Mouse (Mus musculus): Measurements from ENCODE around the gene Swap70. TPM values are rescaled to one million over a fixed set of nuclear protein-coding genes. Genes with fewer than 3 reads are reported as not detected.

The Swap70 gene
- polyA plus RNA-seq, 1 experiment from 2014 or later: 24.0 TPM

DNA sequence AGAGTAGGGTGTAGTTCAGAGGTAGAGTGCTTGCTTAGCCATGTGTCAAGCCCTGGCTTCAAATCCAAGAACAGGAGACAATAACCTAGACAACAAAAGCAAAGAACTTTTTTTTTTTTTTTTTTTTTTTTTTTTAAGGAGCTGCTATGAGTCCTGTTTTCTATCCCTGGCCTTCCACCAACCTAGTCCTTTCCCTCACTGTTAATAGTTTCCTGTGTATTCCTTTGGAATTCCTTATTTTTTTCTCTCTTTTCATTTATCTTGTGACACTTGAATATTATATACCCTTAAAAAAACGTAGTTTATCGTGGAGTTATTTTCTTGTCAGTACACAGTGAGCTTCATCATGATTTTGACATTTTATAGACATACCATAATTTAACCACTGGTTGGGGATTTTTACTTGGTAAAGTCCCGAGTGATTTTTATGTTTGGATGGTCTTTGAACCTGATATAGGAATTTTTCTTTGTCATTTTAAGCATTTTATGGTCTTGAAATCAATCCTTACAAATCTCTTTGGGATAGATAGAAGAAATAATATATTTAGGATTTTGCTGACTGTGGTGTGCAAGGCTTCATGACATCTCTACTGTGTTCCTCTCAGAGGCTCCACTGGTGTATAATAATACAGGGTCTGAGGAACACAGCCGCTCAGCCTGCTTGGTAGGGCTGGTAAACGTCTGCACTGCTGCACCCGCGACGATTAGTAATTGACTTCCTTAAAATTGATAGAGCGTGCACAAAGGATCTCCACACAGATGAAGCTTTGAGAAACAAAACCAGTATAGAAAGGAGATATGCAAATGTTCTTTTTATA is 20.2 kb downstream of the Swap70 start:
- no peaks in the 10 kb centered on the region for H3K9me3 ChIP-seq
- H3K4me1 ChIP-seq: peaks cover 12% of the 10 kb centered on the region
- no peaks in the 10 kb centered on the region for H3K36me3 ChIP-seq (replicated peaks)
- no peak overlapping the region for H3K9ac ChIP-seq
- WGBS: 80% methylated on average over 9 of the region's 9 CpGs
- no peak for ATAC-seq (ENCODE audit: low FRiP score)
- H3K4me2 ChIP-seq: no peak overlapping the region
- H3K4me3 ChIP-seq (replicated peaks): no peak overlapping the region
- H3K27ac ChIP-seq: no peak overlapping the region
- no peaks in the 10 kb centered on the region for H3K27me3 ChIP-seq

DNA sequence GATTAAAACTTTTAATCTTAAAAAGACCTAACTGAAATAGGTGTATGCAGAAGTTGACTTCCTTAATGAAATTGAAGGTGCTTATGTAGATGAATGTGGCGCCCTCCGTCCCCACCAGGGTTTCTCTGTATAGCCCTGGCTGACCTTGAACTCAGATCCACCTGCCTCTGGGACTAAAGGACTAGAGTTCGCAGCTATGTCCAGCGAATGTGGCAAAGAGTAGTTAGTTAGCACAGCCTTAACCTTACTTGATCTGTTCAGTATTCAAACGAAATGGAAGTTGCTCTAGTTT is 20.7 kb downstream of the Swap70 start:
- Histone ChIP-seq H3K9ac (no peak overlapping the region), H3K4me2 (no peak overlapping the region), H3K27me3 (no peaks in the 10 kb centered on the region), H3K4me1 (peaks cover 10% of the 10 kb centered on the region), H3K9me3 (no peaks in the 10 kb centered on the region), H3K4me3 (replicated peaks) (no peak overlapping the region), H3K27ac (no peak overlapping the region), H3K36me3 (replicated peaks) (no peaks in the 10 kb centered on the region)
- 93% methylated on average over 5 of the region's 5 CpGs for WGBS
- ATAC-seq (ENCODE audit: low FRiP score): no peak

DNA sequence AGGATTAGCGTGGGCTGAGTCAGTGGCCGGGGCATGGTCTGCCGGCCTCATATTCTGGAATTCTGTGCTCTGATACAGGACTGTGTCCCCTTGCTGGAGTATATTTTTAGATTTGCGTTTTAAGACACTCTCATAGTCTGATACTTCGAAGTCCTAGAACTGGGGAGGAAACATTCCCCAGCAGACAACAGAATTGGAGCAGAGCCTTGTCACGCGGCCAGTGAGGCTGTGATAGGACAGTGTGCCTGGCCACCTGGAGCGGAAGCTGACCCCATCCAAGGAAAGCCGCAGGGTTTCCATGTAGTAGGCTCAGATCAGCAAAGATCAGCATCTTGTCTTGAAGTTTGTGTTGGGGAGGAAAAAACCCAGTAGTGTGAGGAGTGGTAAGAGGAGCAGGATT is 23.6 kb downstream of the Swap70 start:
- Histone ChIP-seq H3K27me3 (no peaks in the 10 kb centered on the region), H3K9me3 (no peaks in the 10 kb centered on the region), H3K4me1 (no peaks in the 10 kb centered on the region), H3K4me3 (replicated peaks) (no peak overlapping the region), H3K36me3 (replicated peaks) (no peaks in the 10 kb centered on the region), H3K27ac (no peak overlapping the region), H3K4me2 (no peak overlapping the region), H3K9ac (no peak overlapping the region)
- WGBS: 94% methylated on average over 9 of the region's 9 CpGs
- ATAC-seq (ENCODE audit: low FRiP score): no peak

DNA sequence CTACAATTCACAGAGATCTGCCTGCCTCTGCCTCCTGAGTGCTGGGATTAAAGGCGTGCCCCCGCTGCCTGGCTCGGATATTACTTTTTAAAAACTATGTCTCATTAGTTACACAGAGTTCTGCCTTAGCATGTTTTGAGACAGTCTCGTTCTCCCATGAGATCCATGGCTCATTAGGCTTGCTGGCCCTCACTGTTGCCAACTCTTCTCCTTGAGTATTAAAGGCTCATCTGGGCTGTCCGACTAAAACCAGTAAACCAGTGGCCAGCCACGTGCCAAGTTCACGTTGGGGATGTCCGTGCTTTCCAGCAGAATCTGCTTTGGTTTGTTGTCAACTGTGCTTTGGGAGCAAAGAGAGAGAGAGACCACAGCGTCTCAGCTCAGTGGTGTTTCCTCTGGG is 25.0 kb downstream of the Swap70 start:
- no peak for ATAC-seq (ENCODE audit: low FRiP score)

DNA sequence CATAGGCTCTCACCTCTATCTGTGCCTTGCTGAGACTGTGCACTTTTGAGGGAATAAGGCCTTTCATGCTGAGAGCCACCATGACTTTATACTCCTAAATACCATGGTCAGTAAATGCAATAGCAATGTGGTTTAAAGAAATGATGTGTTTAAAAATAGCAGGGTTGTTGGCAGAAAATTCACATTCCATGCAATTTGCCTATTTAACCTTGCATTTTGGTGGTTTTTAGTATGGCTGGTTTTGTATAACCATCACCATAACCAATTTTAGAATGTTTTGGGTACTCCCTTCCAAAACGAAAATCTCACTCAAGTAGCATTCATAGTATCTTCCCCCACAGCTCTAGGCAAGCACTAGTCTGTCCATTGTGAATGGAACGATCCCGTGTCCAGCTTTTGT is 26.3 kb downstream of the Swap70 start:
- 88% methylated on average over 3 of the region's 3 CpGs for WGBS
- Histone ChIP-seq H3K4me3 (replicated peaks) (no peak overlapping the region), H3K36me3 (replicated peaks) (0 out of 2 replicates have a peak, but pooled peaks cover 4% of the 10 kb centered on the region), H3K9ac (no peak overlapping the region), H3K4me1 (no peaks in the 10 kb centered on the region), H3K4me2 (no peak overlapping the region), H3K27ac (no peak overlapping the region), H3K27me3 (no peaks in the 10 kb centered on the region), H3K9me3 (no peaks in the 10 kb centered on the region)
- ATAC-seq (ENCODE audit: low FRiP score): no peak

More for the DNA sequence above, 25.0 kb downstream of the Swap70 start:
- no peak overlapping the region for H3K4me2 ChIP-seq
- no peak overlapping the region for H3K9ac ChIP-seq
- no peaks in the 10 kb centered on the region for H3K36me3 ChIP-seq (replicated peaks)
- 94% methylated on average over 9 of the region's 9 CpGs for WGBS
- H3K27ac ChIP-seq: no peak overlapping the region
- no peak overlapping the region for H3K4me3 ChIP-seq (replicated peaks)
- H3K27me3 ChIP-seq: no peaks in the 10 kb centered on the region
- no peaks in the 10 kb centered on the region for H3K9me3 ChIP-seq
- H3K4me1 ChIP-seq: no peaks in the 10 kb centered on the region

DNA sequence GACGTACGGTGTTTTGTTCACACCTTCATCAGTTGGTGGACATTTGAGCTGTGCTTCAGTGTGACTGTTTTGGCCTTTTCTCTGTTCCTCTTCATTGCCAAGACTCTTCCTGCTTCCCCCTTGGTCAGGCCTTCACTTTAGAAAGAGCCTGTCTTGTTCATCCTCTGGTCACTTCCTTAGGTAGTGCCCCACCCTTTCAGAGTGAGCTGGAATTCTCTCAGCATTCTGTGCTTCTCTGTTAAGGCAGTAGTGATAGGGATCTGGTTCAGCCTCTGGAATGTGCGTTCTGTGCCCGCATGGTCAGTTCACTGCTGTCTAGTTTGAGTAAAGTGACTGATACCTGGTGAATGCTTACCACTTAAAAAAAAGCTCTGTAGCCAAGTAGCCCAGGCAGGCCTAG is 27.2 kb downstream of the Swap70 start:
- Histone ChIP-seq H3K4me1 (no peaks in the 10 kb centered on the region), H3K9ac (no peak overlapping the region), H3K36me3 (replicated peaks) (0 out of 2 replicates have a peak, but pooled peaks cover 4% of the 10 kb centered on the region), H3K27ac (no peak overlapping the region), H3K4me2 (no peak overlapping the region), H3K27me3 (no peaks in the 10 kb centered on the region), H3K9me3 (no peaks in the 10 kb centered on the region), H3K4me3 (replicated peaks) (no peak overlapping the region)
- ATAC-seq (ENCODE audit: low FRiP score): no peak
- WGBS: 97% methylated on average over 4 of the region's 4 CpGs

DNA sequence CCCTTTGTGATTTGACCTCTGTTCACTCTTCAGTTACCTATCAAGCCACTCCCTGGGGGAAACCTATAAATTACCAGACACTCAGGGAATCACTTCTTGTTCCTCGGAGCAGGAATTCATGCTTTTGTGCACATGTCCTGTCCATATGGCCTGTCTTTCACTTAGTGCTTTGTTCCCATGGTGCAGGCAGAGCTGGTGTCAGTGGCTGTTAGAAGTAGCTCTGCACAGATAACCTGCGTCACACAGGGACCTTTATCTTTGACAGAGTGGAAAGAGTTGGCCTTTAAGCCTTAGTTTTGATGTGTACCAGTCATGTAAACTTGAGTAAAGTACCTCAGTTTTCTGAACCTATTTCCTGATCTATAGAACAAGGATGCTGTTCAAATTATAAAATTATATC is 32.4 kb downstream of the Swap70 start:
- no peaks in the 10 kb centered on the region for H3K9me3 ChIP-seq
- H3K4me1 ChIP-seq: no peaks in the 10 kb centered on the region
- H3K4me3 ChIP-seq (replicated peaks): no peak overlapping the region
- no peak for ATAC-seq (ENCODE audit: low FRiP score)
- H3K36me3 ChIP-seq (replicated peaks): 0 out of 2 replicates have a peak, but pooled peaks cover 4% of the 10 kb centered on the region
- 85% methylated on average over 2 of the region's 2 CpGs for WGBS
- no peaks in the 10 kb centered on the region for H3K27me3 ChIP-seq
- no peak overlapping the region for H3K27ac ChIP-seq
- no peak overlapping the region for H3K9ac ChIP-seq
- no peak overlapping the region for H3K4me2 ChIP-seq

DNA sequence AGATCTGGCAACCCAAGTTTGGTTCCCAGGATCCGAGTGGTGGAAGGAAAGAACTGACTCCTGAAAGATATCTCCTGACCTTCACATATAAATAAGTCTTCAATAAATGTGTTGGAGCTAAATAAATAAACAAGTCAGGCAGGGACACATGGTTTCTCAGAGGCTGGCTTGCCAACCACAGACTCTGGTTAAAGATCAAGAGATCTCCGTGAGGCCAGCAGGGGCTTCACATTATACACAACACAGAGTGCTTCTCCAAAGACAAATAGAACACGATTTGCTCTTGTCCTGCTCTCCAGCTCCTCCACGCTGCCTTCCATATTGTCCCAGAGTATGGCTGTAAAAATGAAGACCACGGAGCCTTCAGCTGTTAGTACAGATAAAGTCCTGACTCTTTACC is 32.9 kb downstream of the Swap70 start:
- Histone ChIP-seq H3K4me3 (replicated peaks) (no peak overlapping the region), H3K36me3 (replicated peaks) (0 out of 2 replicates have a peak, but pooled peaks cover 4% of the 10 kb centered on the region), H3K27ac (no peak overlapping the region), H3K4me2 (no peak overlapping the region), H3K9ac (no peak overlapping the region), H3K9me3 (no peaks in the 10 kb centered on the region), H3K4me1 (no peaks in the 10 kb centered on the region), H3K27me3 (no peaks in the 10 kb centered on the region)
- 91% methylated on average over 5 of the region's 5 CpGs for WGBS
- ATAC-seq (ENCODE audit: low FRiP score): no peak

DNA sequence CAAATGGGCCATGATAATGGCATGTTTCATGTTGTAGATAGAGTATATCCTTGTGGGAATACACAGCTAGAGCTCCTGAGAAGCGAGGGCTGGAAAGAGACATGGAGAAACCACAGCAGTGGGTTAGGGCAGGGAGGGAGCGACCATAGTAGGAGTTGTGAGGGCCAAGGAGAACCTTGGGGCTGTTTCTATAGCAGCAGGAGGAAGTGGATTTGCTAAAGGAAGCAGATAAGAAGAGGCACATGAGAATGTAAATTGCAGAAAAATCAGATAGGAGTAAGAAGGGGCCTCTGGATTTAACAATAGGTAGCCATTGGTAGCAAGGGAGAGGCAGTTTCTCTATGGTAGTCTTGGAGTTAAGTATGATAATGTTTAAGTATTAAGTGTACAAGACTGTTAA is 35.5 kb downstream of the Swap70 start:
- H3K4me3 ChIP-seq (replicated peaks): no peak overlapping the region
- 0 out of 2 replicates have a peak, but pooled peaks cover 4% of the 10 kb centered on the region for H3K36me3 ChIP-seq (replicated peaks)
- H3K27ac ChIP-seq: no peak overlapping the region
- H3K4me2 ChIP-seq: no peak overlapping the region
- ATAC-seq (ENCODE audit: low FRiP score): no peak
- no peaks in the 10 kb centered on the region for H3K9me3 ChIP-seq
- no peak overlapping the region for H3K9ac ChIP-seq
- no peaks in the 10 kb centered on the region for H3K27me3 ChIP-seq
- no peaks in the 10 kb centered on the region for H3K4me1 ChIP-seq
- 87% methylated on average over 2 of the region's 2 CpGs for WGBS

DNA sequence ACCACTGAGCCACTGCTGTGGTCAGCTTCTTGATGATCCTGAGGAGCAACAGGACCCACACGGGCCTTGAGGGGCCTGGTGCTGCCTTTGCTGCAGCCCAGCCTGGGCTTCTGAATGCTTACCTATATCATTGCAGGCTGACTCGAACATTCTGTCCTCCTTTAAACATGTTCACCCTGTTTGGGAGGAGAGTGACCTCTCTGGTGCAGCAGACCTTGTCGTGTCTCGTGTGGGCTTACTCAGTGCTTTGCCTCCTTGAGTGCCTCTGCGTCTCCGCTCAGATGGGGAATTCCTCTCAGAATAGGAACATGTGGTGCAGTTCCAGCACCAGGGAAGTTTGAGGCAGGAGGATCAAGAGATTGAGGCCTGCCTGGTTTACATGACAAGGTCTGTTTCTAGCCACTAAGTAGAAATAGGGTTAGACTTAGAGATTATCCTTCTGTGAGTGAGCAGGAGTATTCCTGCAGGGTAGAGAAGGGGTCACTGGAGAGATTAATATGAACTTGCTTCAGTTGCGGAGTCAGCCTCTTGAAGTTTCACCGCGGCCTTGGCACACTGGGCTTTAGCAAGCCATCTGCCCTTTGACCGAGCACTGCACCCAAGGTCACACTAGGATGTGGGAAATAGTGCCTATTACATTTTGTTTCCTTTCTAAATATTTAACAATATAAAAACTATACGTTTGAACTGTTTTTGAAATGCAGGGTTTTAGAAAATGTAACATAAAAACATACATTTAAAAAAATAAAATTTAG is 36.9 kb downstream of the Swap70 start:
- no peaks in the 10 kb centered on the region for H3K4me1 ChIP-seq
- WGBS: 88% methylated on average over 11 of the region's 11 CpGs
- H3K9me3 ChIP-seq: no peaks in the 10 kb centered on the region
- no peaks in the 10 kb centered on the region for H3K27me3 ChIP-seq
- no peak overlapping the region for H3K9ac ChIP-seq
- no peak overlapping the region for H3K4me2 ChIP-seq
- no peak overlapping the region for H3K4me3 ChIP-seq (replicated peaks)
- no peaks in the 10 kb centered on the region for H3K36me3 ChIP-seq (replicated peaks)
- ATAC-seq (ENCODE audit: low FRiP score): no peak
- H3K27ac ChIP-seq: no peak overlapping the region

DNA sequence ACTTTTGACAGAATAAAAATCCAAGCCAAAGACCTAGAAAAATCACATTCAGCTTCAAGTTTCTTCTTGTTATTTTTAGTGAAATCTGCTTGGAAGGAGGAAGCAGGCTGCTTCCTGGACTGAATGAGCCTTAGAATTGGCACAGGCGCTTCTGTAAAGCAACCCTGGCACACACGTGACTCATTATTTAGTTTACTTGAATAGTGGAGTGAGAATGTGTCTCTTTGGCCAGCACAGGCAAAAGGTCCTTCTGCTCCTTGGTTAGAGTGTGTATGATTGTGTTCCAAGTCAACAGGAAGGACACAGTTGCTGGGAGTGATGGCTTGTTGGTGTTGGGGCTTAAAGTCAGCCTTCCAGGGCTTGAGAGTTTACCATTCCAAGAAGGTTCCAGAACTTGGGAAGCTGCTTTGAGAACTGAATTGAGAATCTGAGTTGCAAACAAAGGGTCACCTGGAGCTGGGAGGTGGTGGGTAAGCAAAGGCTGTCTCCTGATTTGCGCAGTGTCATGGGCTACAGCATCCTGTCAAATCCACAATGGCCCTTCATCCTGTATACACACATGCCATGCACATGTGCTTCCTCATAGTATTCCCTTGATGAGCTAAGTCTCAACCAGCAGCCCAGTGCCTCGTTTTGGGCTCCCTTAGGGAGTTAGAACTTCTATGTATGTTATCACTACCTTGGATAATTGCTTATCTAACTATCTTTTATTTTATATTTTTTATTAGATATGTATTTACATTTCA is 38.6 kb downstream of the Swap70 start:
- Histone ChIP-seq H3K4me1 (no peaks in the 10 kb centered on the region), H3K4me2 (no peak overlapping the region), H3K36me3 (replicated peaks) (no peaks in the 10 kb centered on the region), H3K4me3 (replicated peaks) (no peak overlapping the region), H3K27ac (no peak overlapping the region), H3K9me3 (no peaks in the 10 kb centered on the region), H3K9ac (no peak overlapping the region), H3K27me3 (no peaks in the 10 kb centered on the region)
- ATAC-seq (ENCODE audit: low FRiP score): no peak
- WGBS: 79% methylated on average over 4 of the region's 4 CpGs

DNA sequence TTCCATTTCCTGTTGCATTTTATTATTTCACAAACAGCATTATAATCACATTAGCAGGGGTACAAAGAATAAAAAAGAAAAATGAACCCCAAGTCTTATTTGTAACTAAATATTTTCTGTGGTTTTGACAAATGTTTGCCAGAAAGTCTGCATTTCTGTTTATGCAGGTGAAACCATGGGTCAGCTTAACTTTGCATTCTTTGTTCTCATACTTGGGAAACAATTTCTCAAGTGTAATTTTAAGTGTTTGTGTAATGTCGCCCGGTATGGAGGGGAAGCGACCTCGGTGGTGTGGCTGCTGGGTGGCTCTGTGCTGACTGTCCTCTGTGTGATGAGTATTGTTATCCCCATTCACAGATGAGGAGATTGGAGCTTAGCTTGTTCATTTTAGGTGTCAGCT is 40.3 kb downstream of the Swap70 start:
- Histone ChIP-seq H3K9me3 (no peaks in the 10 kb centered on the region), H3K4me1 (no peaks in the 10 kb centered on the region), H3K4me3 (replicated peaks) (no peak overlapping the region), H3K9ac (no peak overlapping the region), H3K27me3 (no peaks in the 10 kb centered on the region), H3K4me2 (no peak overlapping the region), H3K27ac (no peak overlapping the region), H3K36me3 (replicated peaks) (no peaks in the 10 kb centered on the region)
- whole genome bisulfite sequencing: 81% methylated on average over 4 of the region's 4 CpGs
- no peak for ATAC-seq (ENCODE audit: low FRiP score)
